Mouse (Mus musculus) yolk sac, embryonic 10.5 days (tissue): ENCODE measurements around the gene Acy3.
"Not testable (repeated sequence)": the region's sequence is repeated elsewhere in the genome, so short reads cannot be mapped to it uniquely, and the experiment has no call there.

Experiments used
- DNase-seq: peaks from one replicate; pipeline ENCODE4 v3.0.0-alpha.2; 2017; ENCODE audit warnings: low spot score

Gene Acy3

DNA sequence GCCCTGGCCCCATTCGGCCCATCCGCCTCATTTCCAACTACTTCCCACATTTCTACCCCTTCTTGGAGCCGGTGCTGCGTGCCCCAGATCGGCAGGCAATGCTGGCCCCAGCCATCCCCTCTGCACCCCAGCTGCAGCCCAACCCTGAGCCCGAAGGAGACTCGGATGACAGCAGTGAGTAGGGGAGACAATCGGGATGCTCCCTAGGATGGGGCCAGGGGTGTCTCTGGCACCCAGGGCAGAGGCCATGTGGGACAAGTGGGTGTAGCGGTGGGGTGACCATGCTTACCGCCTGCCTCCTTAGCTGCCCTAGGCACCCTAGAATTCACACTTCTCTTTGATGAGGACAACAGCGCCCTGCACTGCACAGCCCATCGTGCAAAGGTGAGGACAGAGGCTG lies 17.3 kb downstream of the Acy3 start:
- DNase-seq: no peak

DNA sequence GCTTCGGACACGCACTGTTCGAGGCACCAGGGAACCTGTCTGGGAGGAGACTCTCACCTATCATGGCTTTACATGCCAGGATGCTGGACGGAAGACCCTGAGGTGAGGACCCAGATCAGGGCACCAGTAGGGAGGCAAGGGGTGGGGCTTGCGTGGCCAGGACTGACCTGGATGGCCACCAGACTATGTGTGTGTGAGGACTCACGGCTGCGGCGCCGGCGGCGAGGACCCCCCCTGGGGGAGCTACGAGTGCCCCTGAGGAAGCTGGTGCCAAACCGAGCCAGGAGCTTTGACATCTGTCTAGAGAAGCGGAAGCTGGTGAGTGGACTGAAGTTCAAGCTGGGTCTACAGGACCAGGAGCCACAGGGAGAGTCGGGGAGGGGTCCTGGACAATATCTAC lies 18.0 kb downstream of the Acy3 start:
- DNase-seq: no peak

DNA sequence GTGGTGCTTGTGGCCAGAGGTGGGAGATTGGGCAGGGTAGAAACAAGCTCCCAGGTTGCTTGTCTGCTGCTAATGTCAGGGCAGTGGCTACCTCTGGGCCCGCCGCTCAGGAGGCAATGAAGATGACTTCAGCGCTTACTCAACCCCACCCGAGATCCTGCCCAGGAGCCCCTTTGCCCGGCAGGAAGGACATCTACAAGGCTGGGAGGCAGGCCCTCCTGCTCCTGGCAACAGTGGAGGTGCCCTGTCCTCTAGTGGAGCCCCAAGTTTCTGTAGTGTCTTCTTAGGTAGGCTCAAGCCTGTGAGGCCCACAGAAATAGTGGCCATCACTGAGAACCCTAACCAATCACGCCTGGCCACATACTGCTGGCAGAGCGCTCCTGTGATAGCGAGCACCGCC lies 18.7 kb downstream of the Acy3 start:
- no peak for DNase-seq

DNA sequence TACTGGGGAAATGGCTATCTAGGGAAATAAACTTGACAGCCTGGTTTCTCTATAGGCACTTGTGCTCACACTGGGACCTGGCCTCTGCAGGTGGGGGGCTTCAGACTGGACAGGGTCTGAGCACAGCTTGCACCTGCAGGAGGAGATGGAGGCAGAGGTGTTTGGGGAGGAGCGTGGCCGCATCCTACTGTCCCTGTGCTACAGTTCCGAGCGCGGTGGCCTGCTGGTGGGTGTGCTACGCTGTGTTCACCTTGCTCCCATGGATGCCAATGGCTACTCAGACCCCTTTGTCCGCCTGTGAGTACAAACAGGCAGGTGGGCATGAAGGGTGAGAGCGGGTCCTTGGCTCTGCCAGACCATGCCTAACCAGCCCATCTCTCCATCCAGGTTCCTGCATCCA lies 19.6 kb downstream of the Acy3 start:
- DNase-seq: no peak

DNA sequence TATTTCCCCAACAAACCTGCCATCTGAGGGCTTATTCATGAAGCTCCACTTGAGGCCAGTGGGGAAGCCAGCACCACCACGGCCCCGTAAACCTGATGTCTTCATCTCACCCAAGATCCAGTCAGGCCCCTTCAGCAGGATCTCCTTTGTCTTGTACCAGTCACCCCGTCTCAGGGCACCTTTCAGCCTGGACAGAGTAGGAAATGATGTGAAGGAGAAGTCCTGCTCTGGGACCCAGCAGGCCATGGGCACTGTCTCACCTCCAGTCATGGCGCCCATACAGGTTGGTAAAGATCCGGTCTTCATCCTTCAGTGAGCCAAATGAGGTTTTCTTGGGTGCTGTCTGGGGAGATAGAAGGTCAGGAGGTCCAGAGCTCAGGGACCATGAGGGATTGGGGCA lies 24.7 kb downstream of the Acy3 start:
- no peak for DNase-seq

DNA sequence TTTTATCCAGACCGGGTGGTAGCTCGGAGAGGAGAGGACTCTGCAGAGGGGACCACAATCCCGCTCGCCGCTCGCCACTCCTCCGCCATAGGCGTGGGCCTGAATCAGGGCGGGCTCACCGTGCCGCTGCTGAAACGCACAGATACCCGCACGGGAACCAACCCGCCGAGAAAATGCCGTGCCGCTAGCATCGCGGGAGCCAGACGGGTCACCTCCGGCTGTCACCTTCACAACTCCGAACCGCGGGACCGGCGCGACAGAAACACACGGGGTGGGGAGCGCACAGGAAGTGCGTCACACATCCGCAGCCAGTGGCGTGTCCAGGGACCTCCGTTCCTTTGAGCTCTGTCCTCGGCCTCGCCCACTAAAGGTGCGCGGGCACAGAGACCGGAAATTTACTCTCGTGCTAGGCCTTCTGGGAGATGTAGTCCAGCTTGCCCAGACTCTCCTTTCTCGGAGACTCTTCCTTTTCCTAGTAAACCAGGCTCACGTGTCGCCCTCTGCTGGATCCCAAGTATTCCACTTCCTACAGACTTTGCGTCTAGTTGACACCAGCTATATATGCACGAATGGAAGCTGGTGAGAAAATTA lies 26.2 kb downstream of the Acy3 start, which contains the start of gene Ndufv1:
Ndufv1 (minus strand) TSS at position 375 of the 591 bp plus-strand sequence.
- peak; percentile 98 for DNase-seq

DNA sequence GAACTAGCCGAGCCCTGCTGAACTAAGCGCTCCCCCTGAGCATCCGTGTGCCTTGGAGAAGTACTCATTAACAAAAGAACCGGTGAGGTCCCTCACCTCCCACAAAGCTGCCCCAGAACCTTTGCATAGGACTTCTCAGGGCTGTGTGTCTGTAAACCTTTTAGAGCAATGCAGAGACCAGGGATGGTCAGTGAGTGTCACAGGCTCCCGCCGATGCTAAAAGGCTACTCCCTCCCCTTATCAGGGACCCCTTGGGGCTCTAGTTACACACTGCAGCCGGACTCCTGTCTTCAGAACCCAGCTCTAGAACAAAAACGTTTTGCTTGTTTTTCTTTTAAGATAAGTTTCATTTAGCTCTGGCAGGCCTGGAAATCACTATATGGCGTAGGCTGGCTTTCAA lies 26.7 kb downstream of the Acy3 start:
- DNase-seq: no peak

DNA sequence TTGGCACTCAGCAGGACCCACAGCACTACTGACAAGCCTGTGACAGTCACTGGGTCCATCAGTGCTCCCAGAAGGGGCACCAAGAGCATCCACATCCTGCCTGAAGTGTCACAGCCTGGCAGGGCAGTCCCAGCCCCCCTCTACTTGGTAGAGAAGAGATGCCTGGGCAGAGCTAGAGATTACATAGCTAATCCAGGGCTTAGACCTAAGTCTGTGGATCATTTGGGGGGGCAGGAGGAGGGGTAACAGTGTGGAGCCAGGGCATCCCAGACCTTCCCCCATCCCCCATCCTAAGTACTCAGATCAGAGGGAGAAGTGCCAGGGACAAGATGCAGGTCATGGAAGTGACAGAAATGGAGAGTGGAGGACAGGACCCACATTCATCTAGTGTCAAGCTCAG lies 28.4 kb downstream of the Acy3 start:
- DNase-seq: no peak

DNA sequence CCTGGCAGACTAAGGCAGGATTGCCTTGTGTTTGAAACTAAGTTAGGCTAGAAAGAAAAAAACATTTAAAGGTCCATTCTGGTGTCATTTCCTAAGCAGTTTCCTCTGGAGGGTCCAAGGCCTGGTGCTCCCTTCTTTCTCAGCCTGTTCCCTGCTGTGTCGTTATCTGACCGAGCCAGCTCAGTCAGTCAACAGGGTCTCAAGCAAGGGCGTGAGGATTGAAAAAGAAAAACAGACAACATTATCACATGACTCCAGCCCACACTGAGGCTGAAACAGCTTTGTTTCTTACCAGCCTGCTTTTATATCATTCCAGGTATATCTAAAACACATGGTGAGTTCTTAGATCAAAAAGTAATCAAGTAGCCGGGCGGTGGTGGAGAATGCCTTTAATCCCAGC lies 29.3 kb downstream of the Acy3 start:
- no peak for DNase-seq

DNA sequence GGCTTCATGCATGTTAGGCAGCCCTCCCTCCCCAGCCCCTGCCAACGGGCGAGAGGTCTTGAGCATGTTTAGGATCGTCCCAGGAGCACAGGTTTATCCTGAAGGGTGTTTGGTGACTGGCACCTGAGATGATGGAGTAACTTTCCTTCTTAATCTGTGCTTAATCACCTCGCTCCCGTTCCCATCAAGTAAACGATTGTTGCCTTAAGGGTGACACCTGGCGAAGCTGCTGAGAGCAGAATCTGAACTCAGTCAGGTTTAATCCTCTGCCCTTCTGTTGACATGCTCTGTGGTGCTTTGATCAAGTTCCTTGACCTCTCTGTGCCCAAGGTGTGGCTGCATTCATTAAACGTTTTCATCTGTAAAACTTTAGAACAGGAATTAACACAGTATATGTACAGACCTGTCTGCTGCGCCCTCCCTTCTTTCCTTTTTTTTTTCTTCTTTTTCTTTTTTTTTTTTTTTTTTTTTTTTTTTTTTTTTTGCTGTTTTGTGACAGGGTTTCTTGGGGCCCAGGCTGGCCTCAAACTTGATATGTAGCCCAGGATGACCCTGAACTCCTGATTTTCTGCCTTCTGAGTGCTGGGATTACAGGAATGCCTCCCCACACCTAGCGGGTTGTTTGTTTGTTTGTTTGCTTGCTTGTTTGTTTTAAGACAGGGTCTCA lies 31.7 kb downstream of the Acy3 start:
- DNase-seq: no peak

DNA sequence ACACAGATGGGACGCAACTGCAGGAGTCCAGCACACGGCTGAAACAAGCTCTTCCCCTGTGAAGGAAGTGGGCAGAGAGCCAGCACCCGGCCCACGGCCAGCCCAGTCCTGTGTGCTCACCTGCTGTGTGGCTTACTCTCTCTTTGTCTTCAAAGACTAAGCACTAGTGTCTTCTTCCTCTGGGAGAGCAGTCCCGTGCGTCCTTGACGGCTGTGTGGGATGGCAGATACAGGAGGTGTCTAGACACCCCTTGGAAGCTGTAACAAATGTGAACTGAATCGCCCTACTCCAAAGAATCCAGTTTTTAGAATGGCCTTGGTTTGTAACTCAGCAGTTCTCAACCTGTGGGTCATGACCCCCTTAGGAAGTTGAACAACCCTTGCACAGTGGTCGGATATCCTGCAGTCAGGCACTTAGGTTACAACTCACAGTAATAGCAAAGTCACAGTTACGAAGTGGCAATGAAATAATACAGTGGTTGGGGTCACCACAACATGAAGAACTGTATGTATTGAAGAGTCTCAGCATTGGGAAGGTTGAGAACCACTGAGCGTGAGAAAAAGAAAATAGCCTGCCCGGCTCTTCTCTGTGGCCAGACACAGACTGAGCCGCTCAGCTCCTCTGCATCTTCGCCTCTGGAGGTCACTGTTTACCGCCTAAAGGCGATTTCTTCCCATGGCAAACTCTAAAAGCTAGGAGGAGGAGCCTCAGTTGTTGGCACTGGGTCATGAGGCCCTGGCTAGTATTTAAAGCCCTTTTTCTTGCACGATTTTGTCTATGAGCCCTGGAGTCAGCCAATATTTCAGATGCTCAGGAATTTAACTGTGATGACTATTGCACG lies 32.6 kb downstream of the Acy3 start:
- DNase-seq: peak; percentile 68

DNA sequence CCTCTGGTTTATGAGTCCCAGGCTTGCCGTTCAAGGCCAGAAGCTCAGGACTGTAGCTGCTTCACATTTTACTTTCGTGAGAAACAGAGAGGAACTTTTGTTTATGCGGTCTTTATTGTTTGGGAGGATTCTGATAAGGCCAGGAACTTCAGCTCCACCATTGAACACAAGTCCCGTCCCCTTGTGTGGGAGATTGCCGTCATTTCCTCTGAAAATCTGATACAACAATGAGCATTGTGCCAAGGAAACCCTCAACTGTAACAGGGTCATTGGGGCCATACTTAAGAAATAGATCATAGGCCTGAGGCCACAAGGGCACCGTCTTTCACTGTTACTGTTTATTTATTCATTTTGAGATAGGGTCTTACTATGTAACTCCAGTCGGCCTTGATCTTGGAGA lies 36.8 kb downstream of the Acy3 start:
- DNase-seq: no peak

DNA sequence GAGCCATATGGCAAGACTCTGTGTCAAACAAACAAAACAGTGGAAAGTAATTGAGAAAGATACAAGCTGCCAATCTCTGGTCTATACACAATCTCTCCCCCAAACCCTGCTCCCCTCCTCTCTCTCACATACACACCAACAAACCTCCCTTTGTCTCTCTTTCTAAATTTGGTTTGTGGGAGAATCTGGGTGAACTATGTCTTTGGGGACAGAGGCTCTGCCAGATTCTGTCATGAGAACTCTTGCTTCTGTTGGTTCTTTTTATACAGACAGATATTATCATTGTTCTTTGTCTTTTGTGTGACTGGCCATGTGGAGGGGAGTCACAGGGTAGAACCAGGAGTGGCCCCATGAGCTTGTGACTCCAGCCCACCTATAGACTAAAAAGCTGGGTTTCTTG lies 41.2 kb downstream of the Acy3 start:
- DNase-seq: no peak

DNA sequence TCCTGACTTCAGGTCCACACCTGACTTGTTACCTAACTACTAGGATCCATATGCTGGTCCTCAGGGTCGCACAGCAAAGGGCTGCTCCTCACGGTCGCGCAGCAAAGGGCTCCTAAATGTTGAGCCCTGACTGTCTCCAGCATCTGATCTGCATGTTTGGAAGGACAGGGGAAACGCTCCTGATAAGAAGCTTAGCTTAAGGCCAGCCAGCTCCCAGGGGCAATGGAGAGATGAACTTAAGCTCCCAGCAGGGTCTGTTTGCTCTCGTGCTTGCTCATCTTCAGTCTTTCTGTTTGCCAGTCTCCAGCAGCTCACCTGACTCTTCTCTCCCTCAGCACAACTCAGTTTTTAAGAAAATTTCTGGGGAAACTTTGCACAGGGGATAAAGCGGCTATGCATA lies 46.3 kb downstream of the Acy3 start:
- peak; percentile 58 for DNase-seq

DNA sequence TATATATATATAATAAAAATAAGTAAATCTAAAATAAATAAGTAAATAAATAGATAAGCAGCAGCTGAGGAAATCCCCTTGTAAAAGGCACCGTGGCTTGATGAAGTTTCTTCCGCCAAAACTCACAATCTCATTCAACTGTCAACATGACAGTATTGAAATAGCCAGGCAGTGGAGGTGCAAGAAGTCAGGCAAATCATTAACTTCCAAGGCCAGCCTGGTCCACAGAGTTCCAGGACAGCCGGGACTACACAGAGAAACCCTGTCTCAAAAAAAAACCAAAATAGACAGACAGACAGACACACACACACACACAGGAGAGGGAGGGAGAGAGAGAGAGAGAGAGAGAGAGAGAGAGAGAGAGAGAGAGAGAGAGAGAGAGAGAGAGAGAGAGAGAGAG lies 46.9 kb downstream of the Acy3 start:
- DNase-seq: peak; percentile 76

DNA sequence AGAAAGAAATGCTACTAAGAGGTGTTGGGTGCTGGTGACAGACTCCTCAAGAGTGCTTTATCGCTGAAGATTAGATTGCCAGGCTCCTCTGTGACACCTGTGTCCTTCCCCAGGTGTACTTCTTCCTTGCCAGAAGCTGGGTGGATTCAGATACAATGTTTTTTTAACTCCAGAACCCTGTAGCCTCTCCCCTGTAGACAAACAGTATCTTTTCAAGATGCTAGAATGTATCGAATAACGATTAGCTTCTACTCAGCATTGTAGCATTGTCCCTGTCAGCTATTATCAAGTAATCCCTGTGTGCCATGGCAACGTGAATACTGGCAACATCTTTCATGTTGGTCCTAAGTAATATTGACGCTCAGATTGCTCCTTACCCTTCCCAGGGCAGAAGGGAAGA lies 47.4 kb downstream of the Acy3 start:
- DNase-seq: no peak

DNA sequence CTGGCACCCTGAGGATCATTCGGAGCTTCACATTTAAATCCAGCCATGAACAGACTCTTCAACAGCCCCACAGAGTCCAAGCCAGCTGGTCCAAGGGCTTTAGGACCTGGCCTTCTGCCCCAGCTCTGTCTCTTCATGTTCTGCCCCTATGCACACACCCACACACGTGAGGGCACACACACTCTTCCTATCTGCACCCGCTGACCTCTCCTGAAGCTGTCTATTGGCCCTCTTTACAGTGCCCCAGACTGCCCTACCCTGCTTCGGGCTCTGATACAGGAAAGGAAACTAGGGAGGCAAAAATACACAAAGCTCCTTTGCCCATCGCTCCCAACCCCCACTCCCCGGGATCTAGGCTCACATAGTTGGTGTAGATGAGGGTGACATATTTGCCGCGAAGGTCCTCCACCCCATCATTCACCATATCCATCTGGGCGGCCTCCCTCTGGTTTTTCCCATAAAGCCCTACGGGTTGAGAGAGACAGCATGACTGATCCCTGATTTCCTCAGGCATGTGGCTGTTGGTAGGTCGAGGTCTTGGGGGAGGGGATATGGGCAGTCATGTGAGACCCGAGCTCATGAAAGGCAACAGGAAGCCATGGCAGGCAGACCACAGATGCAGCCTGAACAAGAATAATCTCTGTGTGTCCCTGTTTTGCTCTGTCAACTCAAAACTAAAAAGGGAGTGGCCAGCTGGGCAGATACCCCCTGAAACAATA lies 50.1 kb downstream of the Acy3 start:
- DNase-seq: no peak

DNA sequence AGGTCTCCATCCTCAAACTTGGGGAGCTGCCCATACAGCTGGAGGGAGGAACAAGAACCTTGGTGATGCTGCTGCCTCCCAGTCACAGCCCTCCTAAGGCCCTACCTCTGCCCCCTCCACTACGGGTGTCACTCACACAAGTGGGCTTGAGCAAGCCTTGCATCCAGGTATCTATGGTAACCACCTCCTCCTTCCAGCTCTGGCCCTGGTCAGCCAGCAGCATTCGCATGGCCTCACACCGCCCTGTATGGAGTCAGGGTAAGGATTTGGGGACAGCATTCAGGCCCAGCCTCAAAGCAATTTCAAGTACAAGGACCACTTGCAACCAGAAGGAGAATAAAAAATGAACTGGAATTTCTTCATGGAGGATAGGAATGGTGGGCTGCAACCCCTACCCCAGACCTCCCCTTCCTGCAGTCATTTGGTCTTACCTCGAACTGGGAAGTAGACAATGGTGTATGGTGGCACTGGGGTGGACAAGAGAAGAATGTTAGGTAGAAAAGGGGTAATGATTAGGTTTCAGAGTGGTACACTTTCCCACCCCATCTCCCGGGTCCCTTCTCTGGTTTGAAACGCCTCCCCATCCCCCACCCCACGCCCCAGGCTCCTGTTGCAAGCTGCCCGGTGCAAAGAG lies 50.9 kb downstream of the Acy3 start:
- DNase-seq: not testable (repeated sequence)

DNA sequence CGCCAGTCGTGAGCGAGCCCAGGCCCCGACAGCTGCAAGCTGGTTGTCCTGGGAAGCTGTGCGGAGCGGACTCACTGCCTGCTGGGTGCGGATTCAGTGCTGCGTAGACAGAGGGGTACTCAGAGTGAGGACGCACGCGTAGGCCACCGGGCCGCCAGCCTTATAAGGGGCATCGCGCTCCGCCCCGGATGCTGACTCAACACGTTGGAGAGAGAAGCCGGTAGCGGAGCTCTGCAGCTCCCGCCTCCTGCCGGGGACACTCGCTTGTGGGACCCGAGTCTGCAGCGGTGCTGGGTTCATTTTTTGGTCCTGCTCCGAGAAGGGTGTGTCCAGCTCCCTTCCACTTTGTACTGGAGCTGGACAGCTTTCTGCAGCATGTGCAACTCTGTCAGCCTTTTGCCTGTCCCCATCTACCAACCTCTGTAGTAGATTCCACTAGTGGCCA lies 51.4 kb downstream of the Acy3 start, which contains the start of gene Gstp1:
Gstp1 (minus strand) TSS at position 198 of the 445 bp plus-strand sequence.
- DNase-seq: peak; percentile 83
